Mouse (Mus musculus) kidney, adult 2 months (tissue): ENCODE results near the gene Aamp. TPM values are rescaled to one million over a fixed set of nuclear protein-coding genes. Genes with fewer than 3 reads are reported as not detected.

ENCODE experiments used
- DNase-seq: peaks from one replicate; pipeline ENCODE4 v3.0.0; 2021
- H3K27ac ChIP-seq: fragments of 200-500 bp; 2 replicates; pipeline ENCODE4 v1.5.1; 2012; ENCODE audit warnings: low read depth, low read length, control low read depth, inconsistent platforms; ENCODE audit not compliant: insufficient read depth
- H3K27me3 ChIP-seq: fragments of 200-500 bp; replicated peaks from 2 replicates; pipeline ENCODE4 v1.6.1; 2012; ENCODE audit warnings: mild to moderate bottlenecking, moderate library complexity, low read length, inconsistent platforms; ENCODE audit not compliant: control insufficient read depth, insufficient read depth
- H3K36me3 ChIP-seq: fragments of 200-500 bp; 2 replicates; pipeline ENCODE4 v1.6.1; 2012; ENCODE audit warnings: mild to moderate bottlenecking, moderate library complexity, low read length, inconsistent platforms; ENCODE audit not compliant: control insufficient read depth, insufficient read depth
- H3K4me1 ChIP-seq: fragments of 200-500 bp; 2 replicates; pipeline ENCODE4 v1.6.1; 2011; ENCODE audit warnings: low read length; ENCODE audit not compliant: control insufficient read depth, insufficient read depth
- H3K4me3 ChIP-seq: fragments of 200-500 bp; 2 replicates; pipeline ENCODE4 v1.5.1; 2011; ENCODE audit warnings: mild to moderate bottlenecking, low read depth, low read length, control low read depth; ENCODE audit not compliant: insufficient read depth
- CTCF ChIP-seq: fragments of 200-500 bp; conservative IDR thresholded peaks from 2 replicates; pipeline ENCODE4 v1.5.1; 2011; ENCODE audit warnings: low read depth, mild to moderate bottlenecking, control low read depth, low read length, moderate library complexity, mixed read lengths; ENCODE audit not compliant: insufficient read depth, insufficient read length
- POLR2A ChIP-seq: fragments of 200-500 bp; IDR thresholded peaks from one replicate; pipeline ENCODE4 v1.6.1; 2011; ENCODE audit warnings: low read depth, low read length, control low read depth
- WGBS: fragments of 180-500 bp; shearing (Covaris S2); methylation state at CpG from one replicate; pipeline ENCODE4 v1.1.7; 2018; 5-methylcytosine and 5-hydroxymethylcytosine counted together
- polyA plus RNA-seq: library from polyadenylated mRNA; depleted of rRNA; stranded (reverse); fragments of >200 nt; gene quantifications from 2 replicates; pipeline ENCODE4 v1.2.3, GENCODE M21; 2012

Gene Aamp
- polyA plus RNA-seq, 1 experiment, result 217 TPM

- DNase-seq, result no peak
- H3K4me1 ChIP-seq, result peaks cover 26% of the 10 kb centered on the region
- H3K4me3 ChIP-seq, result no peak overlapping the region
- WGBS, result 73% methylated on average over 3 of the region's 3 CpGs
- no peak for TF ChIP-seq POLR2A
- no peak for TF ChIP-seq CTCF
- no peaks in the 10 kb centered on the region for H3K36me3 ChIP-seq
- H3K27me3 ChIP-seq, result no peaks in the 10 kb centered on the region
- peak overlapping the region; percentile 10; the same call in 1 of the 2 replicates for H3K27ac ChIP-seq
Observed at GRCm38 (mm10) chr1:74294090-74294643, 9.6 kb upstream of the Aamp start.

GRCm38 (mm10) chr1:74293306-74293960, 8.9 kb upstream of the Aamp start:
- no peak for TF ChIP-seq POLR2A
- TF ChIP-seq CTCF, result no peak
- H3K27ac ChIP-seq, result peak overlapping the region; percentile 10; the same call in 1 of the 2 replicates
- no peaks in the 10 kb centered on the region for H3K36me3 ChIP-seq
- WGBS, result 81% methylated on average over 8 of the region's 8 CpGs
- no peak for DNase-seq
- H3K4me1 ChIP-seq, result peaks cover 25% of the 10 kb centered on the region
- H3K27me3 ChIP-seq, result no peaks in the 10 kb centered on the region
- H3K4me3 ChIP-seq, result no peak overlapping the region

- TF ChIP-seq CTCF, result no peak
- TF ChIP-seq POLR2A, result no peak
- peaks cover 19% of the 10 kb centered on the region for H3K4me1 ChIP-seq
- H3K4me3 ChIP-seq, result no peak overlapping the region
- 88% methylated on average over 11 of the region's 11 CpGs for WGBS
- H3K27ac ChIP-seq, result no peak overlapping the region
- no peak for DNase-seq
- H3K36me3 ChIP-seq, result no peaks in the 10 kb centered on the region
- H3K27me3 ChIP-seq, result no peaks in the 10 kb centered on the region
Observed at GRCm38 (mm10) chr1:74292331-74293020, 7.9 kb upstream of the Aamp start.

GRCm38 (mm10) chr1:74290141-74290540, 5.6 kb upstream of the Aamp start:
- no peaks in the 10 kb centered on the region for H3K27me3 ChIP-seq
- WGBS, result 73% methylated on average over 5 of the region's 5 CpGs
- H3K4me1 ChIP-seq, result peaks cover 4% of the 10 kb centered on the region
- TF ChIP-seq CTCF (no peak), POLR2A (no peak)
- H3K36me3 ChIP-seq, result no peaks in the 10 kb centered on the region
- H3K27ac ChIP-seq, result no peak overlapping the region
- no peak overlapping the region for H3K4me3 ChIP-seq
- DNase-seq, result peak; percentile 24

GRCm38 (mm10) chr1:74289740-74290139, 5.2 kb upstream of the Aamp start:
- no peaks in the 10 kb centered on the region for H3K36me3 ChIP-seq
- TF ChIP-seq CTCF (no peak), POLR2A (no peak)
- H3K4me1 ChIP-seq, result peaks cover under 1% of the 10 kb centered on the region; the same call in 1 of the 2 replicates
- H3K4me3 ChIP-seq, result no peak overlapping the region
- 77% methylated on average over 2 of the region's 2 CpGs for WGBS
- H3K27ac ChIP-seq, result no peak overlapping the region
- DNase-seq, result no peak
- H3K27me3 ChIP-seq, result no peaks in the 10 kb centered on the region

GRCm38 (mm10) chr1:74289248-74289647, 4.7 kb upstream of the Aamp start:
- DNase-seq, result peak; percentile 30
- no peak for TF ChIP-seq POLR2A
- no peaks in the 10 kb centered on the region; the same call in 1 of the 2 replicates for H3K4me1 ChIP-seq
- H3K4me3 ChIP-seq, result no peak overlapping the region
- H3K27ac ChIP-seq, result no peak overlapping the region
- 70% methylated on average over 9 of the region's 9 CpGs for WGBS
- H3K36me3 ChIP-seq, result no peaks in the 10 kb centered on the region
- H3K27me3 ChIP-seq, result no peaks in the 10 kb centered on the region

GRCm38 (mm10) chr1:74288327-74288726, 3.8 kb upstream of the Aamp start:
- 77% methylated on average over 4 of the region's 4 CpGs for WGBS
- no peak for TF ChIP-seq POLR2A
- no peak for TF ChIP-seq CTCF
- no peak for DNase-seq

More at GRCm38 (mm10) chr1:74288327-74288726, 3.8 kb upstream of the Aamp start:
- Histone ChIP-seq H3K4me3 (no peak overlapping the region), H3K4me1 (peaks cover 3% of the 10 kb centered on the region; the same call in 1 of the 2 replicates), H3K36me3 (no peaks in the 10 kb centered on the region), H3K27ac (no peak overlapping the region), H3K27me3 (no peaks in the 10 kb centered on the region)
